Mouse (Mus musculus) CD4-positive, CD25-positive, alpha-beta regulatory T cell (primary cell): ENCODE measurements around the gene Zdhhc25. TPM values are rescaled to one million over a fixed set of nuclear protein-coding genes. Genes with fewer than 3 reads are reported as not detected.

ENCODE experiments used
- polyA plus RNA-seq: library from polyadenylated mRNA; unstranded; fragments of 100-300 nt; shearing (Covaris generic); gene quantifications from one replicate; pipeline ENCODE4 v1.2.1, GENCODE M21; 2017

The Zdhhc25 gene
- not detected for polyA plus RNA-seq

DNA sequence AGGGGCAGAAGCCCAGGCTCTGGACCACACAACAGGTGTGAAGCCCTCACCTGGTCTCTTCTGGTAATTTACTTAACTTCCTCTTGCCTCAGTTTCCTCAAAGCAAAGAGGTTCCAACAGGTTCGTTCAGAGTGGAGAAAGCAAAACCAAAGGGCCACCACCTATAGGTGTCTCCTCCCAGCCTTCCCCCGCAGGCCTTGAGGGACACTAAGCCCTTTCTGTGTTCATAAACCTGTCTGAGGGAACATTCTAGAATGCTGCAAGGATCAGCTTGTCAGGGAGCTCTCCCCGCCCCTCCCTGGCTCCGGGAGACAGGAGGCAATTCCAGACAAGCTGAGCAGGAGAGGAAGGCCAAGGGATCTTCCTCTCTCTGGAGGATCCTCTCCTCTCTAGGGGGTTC lies at the start of gene Zdhhc25:
Gene Zdhhc25, plus strand, starts transcription at position 301 of the 400 bp plus-strand sequence.

Other genes with a start within 250 kb of the Zdhhc25 start
- gene Brd1, start 133.9 kb downstream of the Zdhhc25 start, polyA plus RNA-seq, result 54.7 TPM
- gene Zbed4, start 151.4 kb downstream of the Zdhhc25 start, polyA plus RNA-seq, result 6.9 TPM
- gene Alg12, start 219.0 kb downstream of the Zdhhc25 start, polyA plus RNA-seq, result 16.7 TPM
- 41.4 TPM for gene Creld2, start 219.3 kb downstream of the Zdhhc25 start, polyA plus RNA-seq